In the genomic region with DNA sequence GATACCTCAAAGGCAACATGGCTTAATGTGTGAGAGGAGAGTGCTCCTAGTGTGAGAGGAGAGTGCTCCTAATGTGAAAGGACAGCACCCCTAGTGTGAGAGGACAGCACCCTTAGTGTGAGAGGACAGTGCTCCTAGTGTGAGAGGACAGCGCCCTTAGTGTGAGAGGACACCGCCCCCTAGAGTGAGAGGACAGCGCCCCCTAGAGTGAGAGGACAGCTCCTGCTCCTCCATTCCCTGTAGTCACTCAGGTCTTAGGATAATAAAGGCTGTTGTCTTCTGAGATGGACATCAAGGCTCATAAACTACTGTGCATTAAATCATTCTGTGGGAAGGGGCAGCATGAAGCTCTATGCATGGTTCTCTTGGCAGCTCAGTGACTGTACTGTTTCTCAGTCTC, we compare ENCODE assay signal across 1 mouse cellular context.
TF ChIP-seq lines count a peak whose summit lies in the region.

No protein-coding gene starts in this region.

TF ChIP-seq in MEL, 35 proteins besides CTCF, POLR2A, EP300 and RAD21:
- TF ChIP-seq ETS1 (IDR thresholded peaks at IDR 0.05; ENCODE audit: low read depth, low read length) = no peak
- no peak for TF ChIP-seq CHD1 (IDR thresholded peaks at IDR 0.05; ENCODE audit: low read depth, low read length)
- no peak for TF ChIP-seq KAT2A (conservative IDR thresholded peaks at IDR 0.05; ENCODE audit: low read depth, low read length)
- TF ChIP-seq SMC3 (IDR thresholded peaks at IDR 0.05; ENCODE audit: low read depth, low read length) = no peak
- no peak for TF ChIP-seq MAZ (IDR thresholded peaks at IDR 0.05; ENCODE audit: low read depth, low read length)
- no peak for TF ChIP-seq BHLHE40 (IDR thresholded peaks at IDR 0.05; ENCODE audit: borderline replicate concordance, low read depth, low read length)
- TF ChIP-seq NRF1 (IDR thresholded peaks at IDR 0.05; ENCODE audit: insufficient read depth, low read depth, low read length, poor library complexity, severe bottlenecking) = no peak
- TF ChIP-seq UBTF (IDR thresholded peaks at IDR 0.05; ENCODE audit: borderline replicate concordance, insufficient read depth, low read depth, low read length) = no peak
- TF ChIP-seq MAX (IDR thresholded peaks at IDR 0.05; ENCODE audit: low read length) = no peak
- TF ChIP-seq POLR2AphosphoS5 (IDR thresholded peaks at IDR 0.05; ENCODE audit: borderline replicate concordance, low read depth, low read length) = no peak
- TF ChIP-seq JUND (IDR thresholded peaks at IDR 0.05; ENCODE audit: low read depth, low read length) = no peak
- TF ChIP-seq POLR2AphosphoS2 (IDR thresholded peaks at IDR 0.05; ENCODE audit: low read length) = no peak
- no peak for TF ChIP-seq SIN3A (IDR thresholded peaks at IDR 0.05; ENCODE audit: low read length)
- TF ChIP-seq CHD2 (IDR thresholded peaks at IDR 0.05; ENCODE audit: low read length) = no peak
- TF ChIP-seq HCFC1 (IDR thresholded peaks at IDR 0.05; ENCODE audit: low read depth, low read length) = no peak
- no peak for TF ChIP-seq NELFE (IDR thresholded peaks at IDR 0.05; ENCODE audit: low read depth, low read length)
- no peak for TF ChIP-seq GATA1 (IDR thresholded peaks at IDR 0.05; ENCODE audit: low read depth, low read length)
- no peak for TF ChIP-seq ELF1 (IDR thresholded peaks at IDR 0.05; ENCODE audit: low read depth, low read length)
